Mouse (Mus musculus): ENCODE measurements around the gene Rasgrp2. TPM values are rescaled to one million over a fixed set of nuclear protein-coding genes. Genes with fewer than 3 reads are reported as not detected.
A peak's percentile ranks its signal among the peaks of the same experiment; 100 is the strongest.

Rasgrp2 gene
- 8.2 and 8.4 TPM in 2 replicates for polyA plus RNA-seq (2012; rRNA removed)

GRCm38 (mm10) chr19:6399285-6400095 is at the start of gene Rasgrp2:
TSS of gene Rasgrp2 (plus strand) at chr19:6399340.
- Histone ChIP-seq H3K27me3 (ENCODE audit: control insufficient read depth, insufficient read depth, low read length) (no peaks in the 10 kb centered on the region), H3K36me3 (ENCODE audit: control insufficient read depth, insufficient read depth, low read length) (no peaks in the 10 kb centered on the region), H3K27ac (ENCODE audit: control insufficient read depth, insufficient read depth, low read depth, low read length) (peak within 1 kb of the TSS; percentile 23; the same call in 1 of the 2 replicates), H3K4me3 (ENCODE audit: control insufficient read depth, low read depth, low read length) (peak within 1 kb of the TSS; percentile 60), H3K4me1 (ENCODE audit: control insufficient read depth, insufficient read depth, low read length) (peaks cover 22% of the 10 kb centered on the region)
- TF ChIP-seq POLR2A (IDR thresholded peaks at IDR 0.05; ENCODE audit: control insufficient read depth, low read depth, low read length): no peak
- TF ChIP-seq CTCF (IDR thresholded peaks at IDR 0.05; ENCODE audit: control insufficient read depth, insufficient read depth, insufficient replicate concordance, low read depth, low read length): no peak

DNA sequence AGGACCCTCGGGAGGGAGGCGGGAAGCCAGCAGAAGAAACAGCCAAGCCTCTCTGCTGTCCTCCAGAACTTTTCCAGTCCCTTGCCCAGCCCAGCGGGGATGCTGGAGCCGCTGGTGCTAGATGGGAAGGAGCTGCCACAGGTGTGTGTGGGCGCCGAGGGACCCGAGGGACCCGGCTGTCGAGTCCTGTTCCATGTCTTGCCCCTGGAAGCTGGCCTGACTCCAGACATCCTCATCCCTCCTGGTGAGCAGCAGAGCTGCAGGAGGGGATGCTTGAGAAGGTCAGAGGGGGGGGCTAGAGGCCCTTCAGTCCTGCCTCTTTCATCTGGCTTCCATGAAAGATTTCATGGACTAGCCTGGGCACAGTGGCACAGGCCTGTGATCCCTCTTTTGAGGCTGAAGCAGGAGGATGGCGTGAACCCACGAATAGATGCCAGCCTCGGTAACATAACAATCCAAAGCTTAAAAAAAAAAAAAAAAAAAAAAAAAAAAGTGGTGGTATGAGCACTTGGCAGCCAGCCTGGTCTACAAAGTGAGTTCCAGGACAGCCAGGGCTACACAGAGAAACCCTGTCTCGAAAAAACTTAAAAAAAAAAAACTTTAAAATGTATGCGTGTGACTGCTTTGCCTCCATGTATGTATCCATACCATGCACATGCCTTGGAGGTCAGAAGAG is 47.6 kb upstream of the Rasgrp2 start:
- Histone ChIP-seq H3K27ac (ENCODE audit: control insufficient read depth, insufficient read depth, low read depth, low read length) (no peak overlapping the region), H3K27me3 (ENCODE audit: control insufficient read depth, insufficient read depth, low read length) (no peaks in the 10 kb centered on the region), H3K36me3 (ENCODE audit: control insufficient read depth, insufficient read depth, low read length) (no peaks in the 10 kb centered on the region), H3K4me1 (ENCODE audit: control insufficient read depth, insufficient read depth, low read length) (no peaks in the 10 kb centered on the region), H3K4me3 (ENCODE audit: control insufficient read depth, low read depth, low read length) (no peak overlapping the region)
- no peak for TF ChIP-seq POLR2A (IDR thresholded peaks at IDR 0.05; ENCODE audit: control insufficient read depth, low read depth, low read length)
- TF ChIP-seq CTCF (IDR thresholded peaks at IDR 0.05; ENCODE audit: control insufficient read depth, insufficient read depth, insufficient replicate concordance, low read depth, low read length): no peak

- H3K27ac ChIP-seq (ENCODE audit: control insufficient read depth, insufficient read depth, low read depth, low read length): no peak overlapping the region
- TF ChIP-seq CTCF (IDR thresholded peaks at IDR 0.05; ENCODE audit: control insufficient read depth, insufficient read depth, insufficient replicate concordance, low read depth, low read length): no peak
- TF ChIP-seq POLR2A (IDR thresholded peaks at IDR 0.05; ENCODE audit: control insufficient read depth, low read depth, low read length): no peak
- no peaks in the 10 kb centered on the region for H3K27me3 ChIP-seq (ENCODE audit: control insufficient read depth, insufficient read depth, low read length)
- H3K4me1 ChIP-seq (ENCODE audit: control insufficient read depth, insufficient read depth, low read length): no peaks in the 10 kb centered on the region
- H3K36me3 ChIP-seq (ENCODE audit: control insufficient read depth, insufficient read depth, low read length): no peaks in the 10 kb centered on the region
- H3K4me3 ChIP-seq (ENCODE audit: control insufficient read depth, low read depth, low read length): no peak overlapping the region
Measured at GRCm38 (mm10) chr19:6352107-6352505, 47.0 kb upstream of the Rasgrp2 start.

DNA sequence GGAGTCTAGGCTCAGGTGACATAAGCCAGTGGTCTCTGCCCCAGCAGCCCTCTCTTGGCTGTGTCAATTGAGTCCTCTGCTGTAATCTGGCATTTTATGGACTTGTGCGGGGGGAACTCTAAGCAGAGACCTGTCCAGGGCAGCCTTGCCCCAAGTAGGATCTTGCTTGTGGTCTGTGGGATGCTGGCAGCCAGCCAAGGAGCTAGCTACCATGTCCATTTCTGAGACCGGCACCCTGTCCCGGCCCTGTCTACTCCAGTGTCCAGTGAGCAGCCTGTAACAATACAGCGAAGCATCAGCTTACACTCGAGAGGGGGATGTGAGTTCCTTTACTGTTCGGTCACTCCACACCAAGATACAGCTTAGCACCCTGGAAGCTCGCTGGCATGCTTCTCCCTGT is 45.1 kb upstream of the Rasgrp2 start:
- no peak; the same call in 1 of the 2 replicates for TF ChIP-seq POLR2A (IDR thresholded peaks at IDR 0.05; ENCODE audit: control insufficient read depth, low read depth, low read length)
- TF ChIP-seq CTCF (IDR thresholded peaks at IDR 0.05; ENCODE audit: control insufficient read depth, insufficient read depth, insufficient replicate concordance, low read depth, low read length): no peak
- Histone ChIP-seq H3K36me3 (ENCODE audit: control insufficient read depth, insufficient read depth, low read length) (no peaks in the 10 kb centered on the region), H3K4me3 (ENCODE audit: control insufficient read depth, low read depth, low read length) (no peak overlapping the region), H3K27me3 (ENCODE audit: control insufficient read depth, insufficient read depth, low read length) (no peaks in the 10 kb centered on the region), H3K4me1 (ENCODE audit: control insufficient read depth, insufficient read depth, low read length) (no peaks in the 10 kb centered on the region), H3K27ac (ENCODE audit: control insufficient read depth, insufficient read depth, low read depth, low read length) (no peak overlapping the region)

GRCm38 (mm10) chr19:6361291-6361690 is 37.8 kb upstream of the Rasgrp2 start:
- H3K4me1 ChIP-seq (ENCODE audit: control insufficient read depth, insufficient read depth, low read length): no peaks in the 10 kb centered on the region
- peak overlapping the region; percentile 48 for H3K4me3 ChIP-seq (ENCODE audit: control insufficient read depth, low read depth, low read length)
- peaks cover 5% of the 10 kb centered on the region for H3K36me3 ChIP-seq (ENCODE audit: control insufficient read depth, insufficient read depth, low read length)
- no peak for TF ChIP-seq POLR2A (IDR thresholded peaks at IDR 0.05; ENCODE audit: control insufficient read depth, low read depth, low read length)
- TF ChIP-seq CTCF (IDR thresholded peaks at IDR 0.05; ENCODE audit: control insufficient read depth, insufficient read depth, insufficient replicate concordance, low read depth, low read length): no peak
- no peaks in the 10 kb centered on the region for H3K27me3 ChIP-seq (ENCODE audit: control insufficient read depth, insufficient read depth, low read length)
- no peak overlapping the region for H3K27ac ChIP-seq (ENCODE audit: control insufficient read depth, insufficient read depth, low read depth, low read length)

GRCm38 (mm10) chr19:6363091-6363410 is 36.1 kb upstream of the Rasgrp2 start:
- H3K36me3 ChIP-seq (ENCODE audit: control insufficient read depth, insufficient read depth, low read length): peaks cover 5% of the 10 kb centered on the region
- H3K27ac ChIP-seq (ENCODE audit: control insufficient read depth, insufficient read depth, low read depth, low read length): peak overlapping the region; percentile 97
- no peaks in the 10 kb centered on the region for H3K4me1 ChIP-seq (ENCODE audit: control insufficient read depth, insufficient read depth, low read length)
- H3K27me3 ChIP-seq (ENCODE audit: control insufficient read depth, insufficient read depth, low read length): no peaks in the 10 kb centered on the region
- peak overlapping the region; percentile 90 for H3K4me3 ChIP-seq (ENCODE audit: control insufficient read depth, low read depth, low read length)
- TF ChIP-seq CTCF (IDR thresholded peaks at IDR 0.05; ENCODE audit: control insufficient read depth, insufficient read depth, insufficient replicate concordance, low read depth, low read length) (no peak), POLR2A (IDR thresholded peaks at IDR 0.05; ENCODE audit: control insufficient read depth, low read depth, low read length) (no peak)

- Histone ChIP-seq H3K27me3 (ENCODE audit: control insufficient read depth, insufficient read depth, low read length) (no peaks in the 10 kb centered on the region), H3K27ac (ENCODE audit: control insufficient read depth, insufficient read depth, low read depth, low read length) (peak within 1 kb of the TSS; percentile 97), H3K4me1 (ENCODE audit: control insufficient read depth, insufficient read depth, low read length) (no peaks in the 10 kb centered on the region), H3K36me3 (ENCODE audit: control insufficient read depth, insufficient read depth, low read length) (peaks cover 5% of the 10 kb centered on the region), H3K4me3 (ENCODE audit: control insufficient read depth, low read depth, low read length) (peak within 1 kb of the TSS; percentile 90)
- TF ChIP-seq CTCF (IDR thresholded peaks at IDR 0.05; ENCODE audit: control insufficient read depth, insufficient read depth, insufficient replicate concordance, low read depth, low read length): no peak
- peak; percentile 83 for TF ChIP-seq POLR2A (IDR thresholded peaks at IDR 0.05; ENCODE audit: control insufficient read depth, low read depth, low read length)
Measured at GRCm38 (mm10) chr19:6363411-6364240, 35.5 kb upstream of the Rasgrp2 start, which contains the start of gene Sf1. TSS of gene Sf1 (plus strand) at chr19:6363690.
